Mouse (Mus musculus): ENCODE results near the gene Pard3b. TPM values are rescaled to one million over a fixed set of nuclear protein-coding genes. Genes with fewer than 3 reads are reported as not detected.

Gene Pard3b
- polyA plus RNA-seq, 1 experiment from 2014 or later = 2.3 TPM

- WGBS (ENCODE audit: insufficient replicate concordance) = 67% methylated on average over 1 of the region's 1 CpGs
- no peak overlapping the region for H3K27ac ChIP-seq (ENCODE audit: low read length)
- no peak for ATAC-seq (ENCODE audit: low read depth)
Measured at GRCm38 (mm10) chr1:62155970-62156369, 517.3 kb downstream of the Pard3b start.

GRCm38 (mm10) chr1:62159592-62159991, 521.0 kb downstream of the Pard3b start:
- WGBS (ENCODE audit: insufficient replicate concordance) = 59% methylated on average over 2 of the region's 2 CpGs
- Histone ChIP-seq H3K9ac (ENCODE audit: low read depth, low read length) (no peak overlapping the region), H3K4me1 (ENCODE audit: control insufficient read depth, low read depth, low read length) (no peaks in the 10 kb centered on the region), H3K9me3 (replicated peaks; ENCODE audit: control insufficient read depth, low read length) (no peaks in the 10 kb centered on the region), H3K27ac (ENCODE audit: low read length) (no peak overlapping the region), H3K4me3 (ENCODE audit: low read depth, low read length) (no peak overlapping the region), H3K4me2 (ENCODE audit: low read depth, low read length) (no peak overlapping the region), H3K36me3 (ENCODE audit: control insufficient read depth, insufficient read depth) (no peaks in the 10 kb centered on the region), H3K27me3 (ENCODE audit: control insufficient read depth, insufficient read depth, low read depth, low read length) (no peaks in the 10 kb centered on the region)
- ATAC-seq (ENCODE audit: low read depth) = no peak

More at GRCm38 (mm10) chr1:62155970-62156369, 517.3 kb downstream of the Pard3b start:
- Histone ChIP-seq H3K4me2 (ENCODE audit: low read depth, low read length) (no peak overlapping the region), H3K9me3 (replicated peaks; ENCODE audit: control insufficient read depth, low read length) (no peaks in the 10 kb centered on the region), H3K27me3 (ENCODE audit: control insufficient read depth, insufficient read depth, low read depth, low read length) (no peaks in the 10 kb centered on the region), H3K36me3 (ENCODE audit: control insufficient read depth, insufficient read depth) (no peaks in the 10 kb centered on the region), H3K4me3 (ENCODE audit: low read depth, low read length) (no peak overlapping the region), H3K9ac (ENCODE audit: low read depth, low read length) (no peak overlapping the region), H3K4me1 (ENCODE audit: control insufficient read depth, low read depth, low read length) (no peaks in the 10 kb centered on the region)

- Histone ChIP-seq H3K9ac (ENCODE audit: low read depth, low read length) (no peak overlapping the region), H3K27me3 (ENCODE audit: control insufficient read depth, insufficient read depth, low read depth, low read length) (no peaks in the 10 kb centered on the region), H3K4me2 (ENCODE audit: low read depth, low read length) (no peak overlapping the region), H3K4me3 (ENCODE audit: low read depth, low read length) (no peak overlapping the region), H3K4me1 (ENCODE audit: control insufficient read depth, low read depth, low read length) (no peaks in the 10 kb centered on the region), H3K27ac (ENCODE audit: low read length) (no peak overlapping the region), H3K36me3 (ENCODE audit: control insufficient read depth, insufficient read depth) (no peaks in the 10 kb centered on the region), H3K9me3 (replicated peaks; ENCODE audit: control insufficient read depth, low read length) (no peaks in the 10 kb centered on the region)
- ATAC-seq (ENCODE audit: low read depth) = no peak
- 37% methylated on average over 1 of the region's 1 CpGs for WGBS (ENCODE audit: insufficient replicate concordance)
Measured at GRCm38 (mm10) chr1:62175013-62175640, 536.5 kb downstream of the Pard3b start.

- Histone ChIP-seq H3K27me3 (ENCODE audit: control insufficient read depth, insufficient read depth, low read depth, low read length) (no peaks in the 10 kb centered on the region), H3K9me3 (replicated peaks; ENCODE audit: control insufficient read depth, low read length) (no peaks in the 10 kb centered on the region), H3K27ac (ENCODE audit: low read length) (no peak overlapping the region), H3K9ac (ENCODE audit: low read depth, low read length) (no peak overlapping the region), H3K4me2 (ENCODE audit: low read depth, low read length) (no peak overlapping the region), H3K4me3 (ENCODE audit: low read depth, low read length) (no peak overlapping the region), H3K4me1 (ENCODE audit: control insufficient read depth, low read depth, low read length) (peaks cover 4% of the 10 kb centered on the region), H3K36me3 (ENCODE audit: control insufficient read depth, insufficient read depth) (no peaks in the 10 kb centered on the region)
- WGBS (ENCODE audit: insufficient replicate concordance) = 20% methylated on average over 5 of the region's 5 CpGs
- peak; percentile 54; the same call in 1 of the 2 replicates for ATAC-seq (ENCODE audit: low read depth)
Measured at GRCm38 (mm10) chr1:62181638-62182037, 543.0 kb downstream of the Pard3b start.

GRCm38 (mm10) chr1:62182634-62183033, 544.0 kb downstream of the Pard3b start:
- H3K9ac ChIP-seq (ENCODE audit: low read depth, low read length) = no peak overlapping the region
- H3K27ac ChIP-seq (ENCODE audit: low read length) = no peak overlapping the region
- H3K27me3 ChIP-seq (ENCODE audit: control insufficient read depth, insufficient read depth, low read depth, low read length) = no peaks in the 10 kb centered on the region
- no peak overlapping the region for H3K4me3 ChIP-seq (ENCODE audit: low read depth, low read length)
- no peaks in the 10 kb centered on the region for H3K9me3 ChIP-seq (replicated peaks; ENCODE audit: control insufficient read depth, low read length)
- no peak for ATAC-seq (ENCODE audit: low read depth)
- WGBS (ENCODE audit: insufficient replicate concordance) = 57% methylated on average over 3 of the region's 3 CpGs
- no peaks in the 10 kb centered on the region for H3K36me3 ChIP-seq (ENCODE audit: control insufficient read depth, insufficient read depth)
- H3K4me1 ChIP-seq (ENCODE audit: control insufficient read depth, low read depth, low read length) = peaks cover 4% of the 10 kb centered on the region
- no peak overlapping the region for H3K4me2 ChIP-seq (ENCODE audit: low read depth, low read length)

GRCm38 (mm10) chr1:62190786-62191185, 552.2 kb downstream of the Pard3b start:
- Histone ChIP-seq H3K27me3 (ENCODE audit: control insufficient read depth, insufficient read depth, low read depth, low read length) (no peaks in the 10 kb centered on the region), H3K4me1 (ENCODE audit: control insufficient read depth, low read depth, low read length) (no peaks in the 10 kb centered on the region), H3K9me3 (replicated peaks; ENCODE audit: control insufficient read depth, low read length) (no peaks in the 10 kb centered on the region), H3K4me3 (ENCODE audit: low read depth, low read length) (no peak overlapping the region), H3K36me3 (ENCODE audit: control insufficient read depth, insufficient read depth) (no peaks in the 10 kb centered on the region), H3K27ac (ENCODE audit: low read length) (no peak overlapping the region), H3K4me2 (ENCODE audit: low read depth, low read length) (no peak overlapping the region), H3K9ac (ENCODE audit: low read depth, low read length) (no peak overlapping the region)
- WGBS (ENCODE audit: insufficient replicate concordance) = 58% methylated on average over 1 of the region's 1 CpGs
- ATAC-seq (ENCODE audit: low read depth) = no peak

GRCm38 (mm10) chr1:62197515-62197914, 558.9 kb downstream of the Pard3b start:
- Histone ChIP-seq H3K4me1 (ENCODE audit: control insufficient read depth, low read depth, low read length) (no peaks in the 10 kb centered on the region), H3K9ac (ENCODE audit: low read depth, low read length) (no peak overlapping the region), H3K4me3 (ENCODE audit: low read depth, low read length) (no peak overlapping the region), H3K27me3 (ENCODE audit: control insufficient read depth, insufficient read depth, low read depth, low read length) (no peaks in the 10 kb centered on the region), H3K36me3 (ENCODE audit: control insufficient read depth, insufficient read depth) (no peaks in the 10 kb centered on the region), H3K9me3 (replicated peaks; ENCODE audit: control insufficient read depth, low read length) (no peaks in the 10 kb centered on the region), H3K27ac (ENCODE audit: low read length) (no peak overlapping the region), H3K4me2 (ENCODE audit: low read depth, low read length) (no peak overlapping the region)
- no peak for ATAC-seq (ENCODE audit: low read depth)
- WGBS (ENCODE audit: insufficient replicate concordance) = 65% methylated on average over 8 of the region's 8 CpGs

GRCm38 (mm10) chr1:62200919-62201318, 562.3 kb downstream of the Pard3b start:
- Histone ChIP-seq H3K27ac (ENCODE audit: low read length) (no peak overlapping the region), H3K4me1 (ENCODE audit: control insufficient read depth, low read depth, low read length) (no peaks in the 10 kb centered on the region), H3K9me3 (replicated peaks; ENCODE audit: control insufficient read depth, low read length) (no peaks in the 10 kb centered on the region), H3K27me3 (ENCODE audit: control insufficient read depth, insufficient read depth, low read depth, low read length) (no peaks in the 10 kb centered on the region), H3K36me3 (ENCODE audit: control insufficient read depth, insufficient read depth) (no peaks in the 10 kb centered on the region), H3K9ac (ENCODE audit: low read depth, low read length) (no peak overlapping the region), H3K4me3 (ENCODE audit: low read depth, low read length) (no peak overlapping the region), H3K4me2 (ENCODE audit: low read depth, low read length) (no peak overlapping the region)
- WGBS (ENCODE audit: insufficient replicate concordance) = 50% methylated on average over 1 of the region's 1 CpGs
- ATAC-seq (ENCODE audit: low read depth) = no peak

- Histone ChIP-seq H3K36me3 (ENCODE audit: control insufficient read depth, insufficient read depth) (no peaks in the 10 kb centered on the region), H3K4me3 (ENCODE audit: low read depth, low read length) (no peak overlapping the region), H3K27me3 (ENCODE audit: control insufficient read depth, insufficient read depth, low read depth, low read length) (no peaks in the 10 kb centered on the region), H3K27ac (ENCODE audit: low read length) (no peak overlapping the region), H3K4me1 (ENCODE audit: control insufficient read depth, low read depth, low read length) (no peaks in the 10 kb centered on the region), H3K9me3 (replicated peaks; ENCODE audit: control insufficient read depth, low read length) (no peaks in the 10 kb centered on the region), H3K4me2 (ENCODE audit: low read depth, low read length) (no peak overlapping the region), H3K9ac (ENCODE audit: low read depth, low read length) (no peak overlapping the region)
- ATAC-seq (ENCODE audit: low read depth) = no peak
- WGBS (ENCODE audit: insufficient replicate concordance) = 45% methylated on average over 2 of the region's 2 CpGs
Measured at GRCm38 (mm10) chr1:62201686-62202257, 563.1 kb downstream of the Pard3b start.

Measured in liver, embryonic 16.5 days (tissue).